Comparison of ENCODE assay signal across 15 mouse cellular contexts in the genomic region with DNA sequence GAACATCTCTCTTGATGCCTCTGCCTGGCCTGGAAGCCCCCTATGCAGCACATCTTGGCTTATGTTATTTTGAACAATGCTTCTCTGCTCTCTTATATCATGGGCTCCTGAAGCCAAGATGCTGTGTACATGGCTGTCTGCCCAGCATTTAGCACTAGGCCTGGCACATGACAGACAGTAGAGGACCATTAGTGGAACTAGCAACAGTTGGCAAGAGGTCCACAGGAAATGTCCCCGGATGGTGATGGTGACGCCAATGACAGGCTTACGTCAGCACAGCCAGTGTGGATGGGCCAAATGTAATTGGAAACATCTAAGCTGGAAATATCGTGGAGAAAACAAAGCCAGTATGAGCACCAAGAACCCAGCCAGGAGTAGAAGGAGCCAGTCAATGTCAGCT.
DNase-seq lines count a peak whose midpoint lies in the region; TF ChIP-seq lines count a peak whose summit lies in the region.
"Had no signal": no experiment of that assay in that cellular context is flagged by ENCODE, and none has a peak within 500 bp of the region (broad histone marks: within the 10 kb centered on the region; RNA-seq: fewer than 3 reads in every experiment).

No protein-coding gene starts in this region.

- 30% methylated on average over 4 of the region's 4 CpGs for WGBS in heart, adult 2 months
- WGBS in heart, embryonic 10.5 days = 79% methylated on average over 4 of the region's 4 CpGs

- H3K4me3 ChIP-seq in heart, adult 2 months = no peak overlapping the region
- H3K4me3 ChIP-seq in heart, embryonic 10.5 days = no peak overlapping the region
- H3K4me3 ChIP-seq: embryonic facial prominence, embryonic 13.5 days; heart, embryonic 15.5 days; liver, embryonic 13.5 days; megakaryocyte, embryonic 14.5 days; neural tube, embryonic 12.5 days had no signal

- H3K9ac ChIP-seq in heart, adult 2 months (ENCODE audit: low read depth, low read length) = no peak overlapping the region
- H3K9ac ChIP-seq: embryonic facial prominence, embryonic 13.5 days; heart, embryonic 15.5 days; liver, embryonic 13.5 days; neural tube, embryonic 12.5 days had no signal

- TF ChIP-seq CTCF in heart, adult 2 months (IDR thresholded peaks at IDR 0.05) = no peak

- H3K4me1 ChIP-seq in heart, adult 2 months (ENCODE audit: control insufficient read depth, insufficient read depth, low read length) = no peaks in the 10 kb centered on the region; the same call in 1 of the 2 replicates
- no peaks in the 10 kb centered on the region for H3K4me1 ChIP-seq in heart, embryonic 10.5 days
- H3K4me1 ChIP-seq: embryonic facial prominence, embryonic 13.5 days; heart, embryonic 15.5 days; liver, embryonic 13.5 days; megakaryocyte, embryonic 14.5 days; neural tube, embryonic 12.5 days had no signal

- H3K79me2 ChIP-seq in heart, adult 2 months (replicated peaks; ENCODE audit: control insufficient read depth, insufficient read depth, low read length) = no peaks in the 10 kb centered on the region

- intact Hi-C loops in heart, adult 2 months (cut with DNase I) = no loop called here

- DNase-seq in heart, adult 2 months = peak; percentile 48 to 55
- no peak for DNase-seq in heart, embryonic 10.5 days (ENCODE audit: low spot score)
- peak; percentile 66 for DNase-seq in heart, adult 8-10 months (ENCODE audit: low spot score)
- peak; percentile 73 for DNase-seq in heart, postnatal 4 days
- peak; percentile 60 to 82 for DNase-seq in lung, postnatal 4 days
- DNase-seq in right cerebral cortex, adult 18-20 months = no peak
- DNase-seq in thymus, postnatal 25 days = no peak
- DNase-seq: cerebellum, postnatal 36 days; kidney, postnatal 25 days; liver, embryonic 13.5 days; right cerebral cortex, postnatal 4 days had no signal

- TF ChIP-seq POLR2A in heart, adult 2 months (IDR thresholded peaks at IDR 0.05; ENCODE audit: insufficient read depth, low read depth, low read length) = no peak

- H3K27me3 ChIP-seq in heart, adult 2 months (ENCODE audit: control insufficient read depth, insufficient read depth, low read length) = no peaks in the 10 kb centered on the region
- no peaks in the 10 kb centered on the region for H3K27me3 ChIP-seq in heart, embryonic 10.5 days (ENCODE audit: insufficient read depth, poor library complexity, severe bottlenecking)
- H3K27me3 ChIP-seq: embryonic facial prominence, embryonic 13.5 days; heart, embryonic 15.5 days; liver, embryonic 13.5 days; megakaryocyte, embryonic 14.5 days; neural tube, embryonic 12.5 days had no signal

- H3K27ac ChIP-seq in heart, adult 2 months = no peak overlapping the region
- H3K27ac ChIP-seq in heart, embryonic 10.5 days = no peak overlapping the region
- H3K27ac ChIP-seq: embryonic facial prominence, embryonic 13.5 days; heart, embryonic 15.5 days; liver, embryonic 13.5 days; neural tube, embryonic 12.5 days had no signal

- no peaks in the 10 kb centered on the region for H3K36me3 ChIP-seq in heart, adult 2 months (ENCODE audit: control insufficient read depth, insufficient read depth, low read length)
- H3K36me3 ChIP-seq in heart, embryonic 10.5 days = no peaks in the 10 kb centered on the region
- H3K36me3 ChIP-seq: embryonic facial prominence, embryonic 13.5 days; heart, embryonic 15.5 days; liver, embryonic 13.5 days; neural tube, embryonic 12.5 days had no signal

- H3K9me3 ChIP-seq in heart, embryonic 10.5 days = no peaks in the 10 kb centered on the region
- H3K9me3 ChIP-seq: embryonic facial prominence, embryonic 13.5 days; heart, embryonic 15.5 days; liver, embryonic 13.5 days; neural tube, embryonic 12.5 days had no signal

- TF ChIP-seq EP300 in heart, adult 2 months (IDR thresholded peaks at IDR 0.05; ENCODE audit: insufficient read depth, low read depth, low read length) = no peak

Comparison
In these comparisons a context has a peak if more than half of its experiments do, and no peak if none do; other contexts are left out.
1. DNase-seq: peak in heart, adult 2 months (2 of 2), heart, adult 8-10 months (single experiment), heart, postnatal 4 days (single experiment) and lung, postnatal 4 days (2 of 2); none in heart, embryonic 10.5 days (single experiment), right cerebral cortex, adult 18-20 months (single experiment) and thymus, postnatal 25 days (single experiment).